Mouse (Mus musculus) bone marrow macrophage, adult 2 months (primary cell): ENCODE results near the gene Tsfm. TPM values are rescaled to one million over a fixed set of nuclear protein-coding genes. Genes with fewer than 3 reads are reported as not detected.

Source experiments
- H3K27ac ChIP-seq: 2 replicates; pipeline ENCODE4 v1.5.1; 2012; ENCODE audit warnings: low read depth, low read length; ENCODE audit not compliant: insufficient read depth
- H3K4me1 ChIP-seq: 2 replicates; pipeline ENCODE4 v1.6.1; 2012; ENCODE audit warnings: low read length; ENCODE audit not compliant: control insufficient read depth, insufficient read depth
- H3K4me3 ChIP-seq: 2 replicates; pipeline ENCODE4 v1.5.1; 2012; ENCODE audit warnings: mild to moderate bottlenecking, low read length, moderate library complexity; ENCODE audit not compliant: insufficient read depth
- CTCF ChIP-seq: IDR thresholded peaks from 2 replicates; pipeline ENCODE4 v1.5.1; 2012; ENCODE audit warnings: low read depth, mild to moderate bottlenecking, low read length, moderate library complexity
- POLR2A ChIP-seq: IDR thresholded peaks from 2 replicates; pipeline ENCODE4 v1.6.1; 2012; ENCODE audit warnings: mild to moderate bottlenecking, low read depth, low read length, borderline replicate concordance
- polyA plus RNA-seq: library from polyadenylated mRNA; stranded (reverse); fragments of >200 nt; gene quantifications from 2 replicates; pipeline ENCODE4 v1.2.4, GENCODE M21; 2012; ENCODE audit not compliant: missing spikeins, insufficient read depth, insufficient read length

Gene Tsfm
- polyA plus RNA-seq, 1 experiment, result 12.9 TPM

DNA sequence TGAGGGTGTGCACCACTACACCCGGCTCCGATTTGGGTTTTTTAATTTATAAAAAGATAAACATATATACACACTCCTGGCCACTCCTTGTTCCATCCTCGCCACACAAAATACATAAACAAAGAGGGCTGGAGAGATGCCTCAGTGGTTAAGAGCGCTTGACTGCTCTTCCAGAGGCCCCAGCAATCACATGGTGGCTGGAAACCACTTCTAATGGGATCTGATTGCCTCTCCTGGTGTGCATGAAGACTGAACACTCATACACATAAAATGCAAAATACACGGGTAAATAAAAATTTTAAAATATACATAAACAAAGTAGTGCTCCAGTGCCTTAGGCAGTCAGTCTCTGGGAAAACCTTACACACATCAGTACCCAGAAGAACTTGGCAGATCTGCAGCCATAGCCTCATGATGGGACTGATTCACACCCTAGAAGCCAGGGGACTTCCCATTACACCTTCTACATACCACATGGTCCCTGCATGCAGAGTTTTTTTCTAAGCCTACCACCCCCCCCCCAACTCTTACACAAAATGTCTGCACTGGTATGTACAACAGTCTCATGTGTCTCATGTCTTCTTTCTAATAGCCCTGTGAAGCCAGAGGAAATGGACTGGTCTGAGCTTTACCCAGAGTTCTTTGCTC is 12.0 kb upstream of the Tsfm start:
- H3K4me3 ChIP-seq, result peak overlapping the region; percentile 99
- peak overlapping the region; percentile 31; the same call in 1 of the 2 replicates for H3K27ac ChIP-seq
- H3K4me1 ChIP-seq, result peaks cover 9% of the 10 kb centered on the region
- TF ChIP-seq CTCF (no peak), POLR2A (no peak)

DNA sequence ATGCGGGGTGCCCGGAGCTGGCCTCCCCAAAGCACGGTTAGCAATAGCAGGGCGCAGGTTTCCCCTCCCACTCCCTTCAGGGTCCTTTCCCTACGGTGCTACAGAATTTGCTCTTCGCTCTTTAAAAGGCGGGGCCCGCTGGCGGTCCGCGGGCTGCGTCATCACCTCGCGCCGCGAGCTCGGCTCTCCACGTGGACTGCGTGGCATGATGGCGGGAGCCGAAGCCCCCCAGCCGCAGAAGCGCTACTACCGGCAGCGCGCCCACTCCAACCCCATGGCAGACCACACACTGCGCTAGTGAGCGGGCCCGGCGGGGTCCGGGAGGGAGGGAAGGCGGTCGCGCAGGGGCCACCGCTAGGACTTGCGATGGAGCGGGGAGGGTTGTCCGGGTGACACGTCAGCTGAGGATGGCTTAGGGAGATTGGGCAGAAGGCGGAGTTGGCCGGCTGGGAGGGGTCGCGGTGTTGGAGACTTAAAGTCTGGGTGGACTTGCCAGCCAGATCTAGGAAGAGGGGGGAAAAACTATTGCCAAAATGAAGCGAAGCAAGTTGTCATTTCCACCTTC is 11.2 kb upstream of the Tsfm start:
- Histone ChIP-seq H3K4me3 (peak overlapping the region; percentile 99), H3K27ac (peak overlapping the region; percentile 36; the same call in 1 of the 2 replicates), H3K4me1 (peaks cover 9% of the 10 kb centered on the region)
- TF ChIP-seq POLR2A (no peak), CTCF (no peak)

DNA sequence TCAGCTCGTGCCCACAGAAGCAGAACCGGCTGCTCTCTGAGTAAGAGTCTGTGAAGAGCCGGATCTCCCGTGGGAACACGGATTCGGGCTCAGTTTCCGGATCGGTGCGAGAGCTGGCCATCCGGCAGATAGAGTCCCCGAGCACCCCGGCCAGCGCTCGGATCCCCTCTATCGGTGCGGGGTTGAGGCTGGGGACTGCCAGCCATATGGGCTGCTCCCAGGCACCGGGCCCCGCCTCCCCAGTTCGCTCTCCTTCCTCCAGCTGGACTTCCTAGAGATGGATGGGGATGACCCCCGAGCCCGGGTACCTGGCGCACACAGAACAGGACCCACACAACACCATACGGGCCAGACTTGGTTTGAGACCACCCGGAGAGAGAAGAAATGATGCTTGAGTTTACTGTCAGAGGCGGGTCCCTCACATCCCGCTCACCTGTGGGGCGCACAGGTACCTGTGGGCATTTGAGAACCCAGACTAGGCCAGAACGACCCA is 10.7 kb upstream of the Tsfm start, which contains the start of the genes Mettl1 and Eef1akmt3:
TSS of gene Mettl1 (plus strand) at position 141 of the 493 bp plus-strand sequence.
TSS of gene Eef1akmt3 (minus strand) at position 240 of the 493 bp plus-strand sequence.
- Histone ChIP-seq H3K4me1 (peaks cover 9% of the 10 kb centered on the region), H3K4me3 (peak within 1 kb of the TSS; percentile 99), H3K27ac (peak within 1 kb of the TSS; percentile 36; the same call in 1 of the 2 replicates)
- TF ChIP-seq POLR2A (no peak), CTCF (no peak)

DNA sequence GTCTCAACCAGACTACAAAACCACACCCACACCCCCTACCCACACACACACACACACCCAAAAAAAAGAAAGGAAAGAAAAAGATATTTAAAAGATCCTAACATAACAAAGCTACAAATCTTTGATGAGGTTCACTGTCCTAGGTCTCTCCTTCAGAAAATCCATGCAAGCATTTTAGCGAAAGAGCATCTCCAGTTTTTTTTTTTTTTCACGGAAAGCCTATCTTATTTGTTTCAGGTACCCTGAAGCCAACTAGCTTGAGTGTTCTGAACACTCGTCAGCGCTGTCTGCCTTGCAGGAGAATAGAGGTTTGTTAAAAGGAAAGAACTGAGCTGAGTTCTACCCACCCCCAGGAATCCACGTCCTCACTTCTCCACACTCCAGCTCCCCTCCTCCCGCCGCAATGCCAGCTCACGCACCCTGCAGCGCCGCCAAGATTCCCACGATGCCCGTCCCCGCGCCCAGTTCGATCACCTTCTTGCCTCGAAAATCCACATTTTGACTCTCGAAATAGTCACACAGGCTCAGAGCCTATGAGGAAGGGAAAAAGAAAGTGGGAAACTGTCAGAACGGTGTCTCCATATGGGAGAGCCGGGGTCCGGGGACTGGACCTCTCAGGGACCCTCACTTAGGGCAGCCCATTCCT is 10.1 kb upstream of the Tsfm start:
- Histone ChIP-seq H3K4me1 (peaks cover 9% of the 10 kb centered on the region), H3K4me3 (peak overlapping the region; percentile 99), H3K27ac (no peak overlapping the region)
- no peak for TF ChIP-seq CTCF
- no peak for TF ChIP-seq POLR2A

DNA sequence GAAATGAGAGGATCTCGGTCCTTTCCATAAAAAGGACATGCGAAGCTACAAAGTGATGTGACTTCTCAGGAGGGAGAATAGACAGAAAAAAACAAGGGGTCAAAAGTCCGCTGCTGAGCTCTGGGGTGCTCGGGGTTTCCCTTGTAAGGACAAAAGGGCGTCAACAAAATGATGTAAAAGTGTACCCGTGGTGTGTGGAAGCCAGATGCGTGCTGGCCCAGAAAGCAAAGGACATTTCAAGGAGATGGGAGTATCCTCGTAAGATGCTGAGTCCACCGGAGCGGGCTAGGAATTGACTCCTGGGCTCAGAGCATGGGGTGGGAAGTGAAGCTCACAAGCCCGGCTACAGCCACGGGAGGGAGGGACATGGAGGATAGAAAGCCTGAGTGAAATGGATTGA is 7.0 kb upstream of the Tsfm start:
- TF ChIP-seq CTCF (no peak), POLR2A (no peak)
- H3K4me1 ChIP-seq, result peaks cover 3% of the 10 kb centered on the region; the same call in 1 of the 2 replicates
- no peak overlapping the region for H3K4me3 ChIP-seq
- H3K27ac ChIP-seq, result no peak overlapping the region

DNA sequence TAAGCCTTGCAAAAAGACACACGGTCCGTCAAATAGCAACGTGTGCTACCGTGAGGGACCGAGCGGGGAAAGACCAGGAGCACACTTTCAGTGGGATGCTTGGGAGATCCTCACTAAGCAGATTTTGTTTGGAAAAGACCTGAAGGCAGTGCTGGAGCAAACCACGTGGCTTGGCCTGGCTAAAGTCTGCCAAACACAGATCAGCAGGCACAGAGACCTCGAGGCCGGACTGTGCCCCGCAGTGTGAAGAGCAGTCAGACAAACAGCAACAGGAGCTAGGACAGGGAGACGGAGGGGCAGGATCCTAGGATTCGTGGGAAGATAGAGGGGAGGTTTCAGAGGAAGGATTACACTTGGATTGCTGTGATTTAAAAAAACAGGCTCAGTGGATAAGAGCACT is 5.6 kb upstream of the Tsfm start:
- Histone ChIP-seq H3K4me1 (no peaks in the 10 kb centered on the region), H3K27ac (no peak overlapping the region), H3K4me3 (no peak overlapping the region)
- TF ChIP-seq CTCF (no peak), POLR2A (no peak)

DNA sequence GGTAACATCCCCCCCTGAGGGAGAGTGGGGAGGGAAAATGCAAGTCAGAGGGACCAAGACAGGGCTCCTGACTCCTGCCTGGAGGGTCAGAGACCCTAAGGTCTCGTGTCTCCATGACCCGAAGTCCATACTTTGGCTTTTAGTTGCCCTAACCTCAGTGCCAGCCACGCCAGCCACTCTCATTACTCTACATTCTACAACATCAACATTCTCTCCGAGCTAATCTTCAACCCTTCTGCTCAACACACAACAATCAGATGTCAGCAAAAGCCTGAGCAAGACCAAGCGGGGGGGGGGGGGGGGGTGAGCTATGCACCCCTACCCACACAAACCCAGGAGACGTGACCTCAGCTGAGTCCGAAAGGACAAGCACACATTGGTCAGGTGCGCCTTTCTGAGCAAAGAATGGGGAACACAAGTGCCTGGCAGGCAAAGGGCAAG is 2.7 kb upstream of the Tsfm start:
- Histone ChIP-seq H3K4me3 (no peak overlapping the region), H3K27ac (no peak overlapping the region), H3K4me1 (no peaks in the 10 kb centered on the region)
- no peak for TF ChIP-seq CTCF
- no peak for TF ChIP-seq POLR2A

DNA sequence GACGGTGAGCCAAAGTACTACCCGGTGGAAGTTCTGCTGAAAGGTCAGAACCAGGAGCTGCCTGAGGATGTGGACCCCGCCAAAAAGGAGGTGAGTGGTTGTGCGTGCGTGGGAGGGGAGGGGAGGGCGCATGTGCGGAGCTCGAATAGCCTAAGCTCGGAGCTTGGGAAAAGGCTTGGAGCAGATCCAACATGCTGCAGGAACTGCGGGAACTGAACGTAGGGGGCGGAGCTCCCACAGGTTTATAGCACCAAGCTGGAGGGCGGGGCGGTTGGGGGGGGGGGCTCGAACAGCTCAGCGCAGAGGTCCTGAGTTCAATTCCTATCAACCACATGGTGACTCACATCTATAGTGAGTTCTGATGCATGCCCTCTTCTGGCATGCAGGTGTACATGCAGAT is 12.2 kb downstream of the Tsfm start:
- TF ChIP-seq POLR2A, result no peak
- TF ChIP-seq CTCF, result no peak

DNA sequence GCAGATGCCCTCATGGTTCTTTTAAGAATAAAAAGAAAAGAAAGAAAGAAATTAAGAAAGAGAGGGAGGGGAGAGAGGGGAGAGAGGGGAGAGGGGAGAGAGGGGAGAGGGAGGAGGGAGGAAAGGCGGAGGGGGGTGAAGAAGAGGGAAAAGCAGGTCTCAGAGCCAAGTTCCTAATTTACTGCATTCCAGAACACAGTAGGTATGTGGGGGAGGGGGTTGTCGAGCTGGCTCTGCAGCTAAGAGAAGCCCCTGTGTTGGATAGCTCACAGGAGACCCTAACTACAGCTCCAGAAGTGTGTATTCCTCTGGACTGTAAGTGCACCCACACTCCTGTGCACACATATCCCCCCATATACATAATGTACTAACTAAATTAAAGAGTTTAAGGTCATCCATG is 13.6 kb downstream of the Tsfm start:
- TF ChIP-seq POLR2A (no peak), CTCF (no peak)
- H3K27ac ChIP-seq, result no peak overlapping the region
- H3K4me3 ChIP-seq, result no peak overlapping the region
- H3K4me1 ChIP-seq, result no peaks in the 10 kb centered on the region

More for the DNA sequence above, 12.2 kb downstream of the Tsfm start:
- H3K27ac ChIP-seq, result no peak overlapping the region
- H3K4me1 ChIP-seq, result no peaks in the 10 kb centered on the region
- no peak overlapping the region for H3K4me3 ChIP-seq

DNA sequence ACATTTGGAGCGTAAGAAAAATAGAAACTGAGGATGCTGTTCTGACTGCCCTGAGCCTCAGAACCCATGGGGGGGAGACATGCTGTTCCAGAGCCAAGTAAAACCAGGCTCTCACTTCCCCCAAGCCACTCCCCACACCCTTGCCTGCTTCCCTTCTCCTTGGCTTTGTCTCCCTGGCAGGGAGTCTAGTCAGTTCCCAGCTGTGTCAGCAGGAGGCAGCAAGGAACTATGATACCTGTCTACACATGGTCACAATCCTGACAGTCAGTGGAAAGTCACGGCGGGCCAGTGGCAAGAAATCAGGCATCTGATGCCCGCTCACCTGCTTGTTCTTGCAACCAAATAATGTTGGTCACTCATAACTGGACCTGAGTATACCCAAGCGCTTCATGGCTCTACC is 14.2 kb downstream of the Tsfm start:
- TF ChIP-seq CTCF (no peak), POLR2A (no peak)
- H3K4me3 ChIP-seq, result no peak overlapping the region
- H3K4me1 ChIP-seq, result no peaks in the 10 kb centered on the region
- no peak overlapping the region for H3K27ac ChIP-seq
